Comparison of ENCODE assay signal across 7 mouse cellular contexts in the genomic region with DNA sequence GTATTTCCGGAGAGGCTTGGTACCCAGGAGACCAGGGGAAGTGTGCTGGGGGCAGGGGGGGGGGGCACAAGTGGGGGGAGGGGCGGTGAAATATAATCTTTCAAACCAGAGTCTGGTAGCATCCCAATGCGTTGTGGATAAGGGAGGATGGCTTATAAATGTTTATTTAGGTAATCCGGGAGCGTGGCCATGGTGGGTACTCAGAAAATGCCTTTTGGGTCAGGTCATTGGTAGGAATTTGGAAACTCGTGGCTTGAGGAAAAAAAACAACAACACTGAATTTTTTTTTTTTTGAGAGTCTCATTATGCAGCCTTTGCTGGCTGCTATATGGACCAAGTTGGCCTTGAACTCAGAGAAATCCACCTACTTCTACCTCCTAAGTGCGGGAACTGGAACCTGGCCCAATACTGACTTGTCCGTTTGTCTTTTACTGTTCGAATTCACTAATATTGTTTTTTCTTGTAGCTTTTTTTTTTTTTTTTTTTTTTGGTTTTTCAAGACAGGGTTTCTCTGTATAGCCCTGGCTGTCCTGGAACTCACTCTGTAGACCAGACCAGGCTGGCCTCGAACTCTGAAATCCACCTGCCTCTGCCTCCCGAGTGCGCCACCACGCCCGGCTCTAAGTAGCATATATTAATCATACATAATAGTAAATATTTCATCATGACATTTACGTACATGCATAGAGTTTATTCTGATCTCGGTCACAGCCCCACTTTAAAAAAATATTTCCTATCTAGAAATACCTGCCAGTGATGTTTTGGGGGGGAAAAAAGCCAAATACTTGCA. TPM values are rescaled to one million over a fixed set of nuclear protein-coding genes. Genes with fewer than 3 reads are reported as not detected.
DNase-seq lines count a peak whose midpoint lies in the region; ATAC-seq lines count a peak whose summit lies in the region.

No protein-coding gene starts in this region.

- peaks cover 14% of the 10 kb centered on the region for H3K4me1 ChIP-seq in lung, embryonic 16.5 days (replicated peaks; ENCODE audit: control insufficient read depth, insufficient read depth, low read length)
- peaks cover 28% of the 10 kb centered on the region for H3K4me1 ChIP-seq in embryonic facial prominence, embryonic 13.5 days
- peaks cover 9% of the 10 kb centered on the region for H3K4me1 ChIP-seq in limb, embryonic 11.5 days (ENCODE audit: control insufficient read depth, insufficient read depth, low read length)
- H3K4me1 ChIP-seq in stomach, embryonic 14.5 days (ENCODE audit: control insufficient read depth, insufficient read depth, low read length), result peaks cover 6% of the 10 kb centered on the region; the same call in 1 of the 2 replicates

- H3K4me2 ChIP-seq in lung, embryonic 16.5 days (ENCODE audit: low read depth, low read length), result peak overlapping the region; percentile 60
- H3K4me2 ChIP-seq in embryonic facial prominence, embryonic 13.5 days, result peak overlapping the region; percentile 77
- H3K4me2 ChIP-seq in limb, embryonic 11.5 days (ENCODE audit: low read depth, severe bottlenecking), result peak overlapping the region; percentile 66
- H3K4me2 ChIP-seq in stomach, embryonic 14.5 days (replicated peaks; ENCODE audit: low read depth, low read length), result peak overlapping the region; percentile 70

- no peak; the same call in 1 of the 2 replicates for ATAC-seq in lung, embryonic 16.5 days (ENCODE audit: low read depth)
- ATAC-seq in embryonic facial prominence, embryonic 13.5 days (ENCODE audit: insufficient number of reproducible peaks, insufficient read depth, low FRiP score, low TSS enrichment, low read depth), result no peak
- ATAC-seq in limb, embryonic 11.5 days (ENCODE audit: insufficient number of reproducible peaks, low FRiP score, low TSS enrichment, low read depth), result 0 out of 2 replicates have a peak, but pooled peaks have one; percentile 10
- no peak for ATAC-seq in stomach, embryonic 14.5 days (ENCODE audit: insufficient number of reproducible peaks, insufficient read depth, low FRiP score, low read depth)

- peak overlapping the region; percentile 53 for H3K9ac ChIP-seq in lung, embryonic 16.5 days (ENCODE audit: low read length)
- peak overlapping the region; percentile 69 for H3K9ac ChIP-seq in embryonic facial prominence, embryonic 13.5 days
- H3K9ac ChIP-seq in limb, embryonic 11.5 days (ENCODE audit: low read length), result peak overlapping the region; percentile 47
- H3K9ac ChIP-seq in stomach, embryonic 14.5 days (replicated peaks; ENCODE audit: low read depth, low read length), result no peak overlapping the region; the same call in 1 of the 2 replicates

- H3K4me3 ChIP-seq in lung, embryonic 16.5 days (ENCODE audit: low read length), result peak overlapping the region; percentile 45
- peak overlapping the region; percentile 47 for H3K4me3 ChIP-seq in embryonic facial prominence, embryonic 13.5 days
- peak overlapping the region; percentile 41 for H3K4me3 ChIP-seq in limb, embryonic 11.5 days (ENCODE audit: low read depth, low read length)
- peak overlapping the region; percentile 30 for H3K4me3 ChIP-seq in stomach, embryonic 14.5 days (ENCODE audit: low read depth, low read length)

- WGBS in lung, embryonic 16.5 days, result 26% methylated on average over 15 of the region's 16 CpGs
- WGBS in embryonic facial prominence, embryonic 13.5 days, result 35% methylated on average over 16 of the region's 16 CpGs
- 40% methylated on average over 16 of the region's 16 CpGs for WGBS in limb, embryonic 11.5 days
- WGBS in stomach, embryonic 14.5 days, result 27% methylated on average over 16 of the region's 16 CpGs

- no peaks in the 10 kb centered on the region for H3K9me3 ChIP-seq in lung, embryonic 16.5 days (ENCODE audit: control insufficient read depth, low read length)
- no peaks in the 10 kb centered on the region for H3K9me3 ChIP-seq in embryonic facial prominence, embryonic 13.5 days
- no peaks in the 10 kb centered on the region for H3K9me3 ChIP-seq in limb, embryonic 11.5 days (ENCODE audit: control insufficient read depth, low read length)
- no peaks in the 10 kb centered on the region for H3K9me3 ChIP-seq in stomach, embryonic 14.5 days (ENCODE audit: control insufficient read depth, low read depth, low read length)

- DNase-seq in lung, postnatal 10 days, result no peak
- no peak for DNase-seq in limb, embryonic 11.5 days (ENCODE audit: low spot score)
- no peak for DNase-seq in embryo, embryonic 10 days (ENCODE audit: low spot score)
- no peak for DNase-seq in urinary bladder, adult 2 months (ENCODE audit: low spot score)

- H3K36me3 ChIP-seq in lung, embryonic 16.5 days (ENCODE audit: control insufficient read depth, insufficient read depth, low read length), result no peaks in the 10 kb centered on the region
- H3K36me3 ChIP-seq in embryonic facial prominence, embryonic 13.5 days, result no peaks in the 10 kb centered on the region
- H3K36me3 ChIP-seq in limb, embryonic 11.5 days (ENCODE audit: control insufficient read depth, insufficient read depth, low read length), result no peaks in the 10 kb centered on the region
- no peaks in the 10 kb centered on the region for H3K36me3 ChIP-seq in stomach, embryonic 14.5 days (ENCODE audit: control insufficient read depth, insufficient read depth, low read length)

- no peaks in the 10 kb centered on the region for H3K27me3 ChIP-seq in lung, embryonic 16.5 days (ENCODE audit: control insufficient read depth, insufficient read depth, low read depth, low read length)
- no peaks in the 10 kb centered on the region for H3K27me3 ChIP-seq in embryonic facial prominence, embryonic 13.5 days
- no peaks in the 10 kb centered on the region for H3K27me3 ChIP-seq in limb, embryonic 11.5 days (ENCODE audit: control insufficient read depth, insufficient read depth, low read length)
- H3K27me3 ChIP-seq in stomach, embryonic 14.5 days (ENCODE audit: control insufficient read depth, insufficient read depth, low read length), result no peaks in the 10 kb centered on the region

- H3K27ac ChIP-seq in lung, embryonic 16.5 days (ENCODE audit: low read length), result peak overlapping the region; percentile 68
- peak overlapping the region; percentile 87 for H3K27ac ChIP-seq in embryonic facial prominence, embryonic 13.5 days
- H3K27ac ChIP-seq in limb, embryonic 11.5 days (replicated peaks; ENCODE audit: low read depth, low read length), result peak overlapping the region; percentile 63
- peak overlapping the region; percentile 66; the same call in 1 of the 2 replicates for H3K27ac ChIP-seq in stomach, embryonic 14.5 days (ENCODE audit: low read length)

RNA-seq across cellular contexts. Expression of a gene that starts 52.8 kb away (rescaled TPM):
- 15.6 and 16.6 TPM in 2 replicates for polyA plus RNA-seq in lung, embryonic 16.5 days (2015; fragmentation: Nextera tagmentation; extraction: Ambion mirVana)
- 16.1 and 17.4 TPM in 2 replicates for polyA plus RNA-seq in embryonic facial prominence, embryonic 13.5 days (2015; fragmentation: Nextera tagmentation; extraction: Ambion mirVana)
- 19.1 and 21.5 TPM in 2 replicates for polyA plus RNA-seq in limb, embryonic 11.5 days (2014; fragmentation: Nextera tagmentation; extraction: Ambion mirVana)
- 10.1 TPM in 2 replicates for polyA plus RNA-seq in stomach, embryonic 14.5 days (2014; fragmentation: Nextera tagmentation; extraction: Ambion mirVana)
- polyA plus RNA-seq in urinary bladder, adult 2 months (2012; rRNA removed), result 21.2 and 24.4 TPM in 2 replicates
